Mouse (Mus musculus): Measurements from ENCODE around the gene H1fx. TPM values are rescaled to one million over a fixed set of nuclear protein-coding genes. Genes with fewer than 3 reads are reported as not detected.

The H1fx gene
- polyA plus RNA-seq, 1 experiment, result 58.5 TPM

DNA sequence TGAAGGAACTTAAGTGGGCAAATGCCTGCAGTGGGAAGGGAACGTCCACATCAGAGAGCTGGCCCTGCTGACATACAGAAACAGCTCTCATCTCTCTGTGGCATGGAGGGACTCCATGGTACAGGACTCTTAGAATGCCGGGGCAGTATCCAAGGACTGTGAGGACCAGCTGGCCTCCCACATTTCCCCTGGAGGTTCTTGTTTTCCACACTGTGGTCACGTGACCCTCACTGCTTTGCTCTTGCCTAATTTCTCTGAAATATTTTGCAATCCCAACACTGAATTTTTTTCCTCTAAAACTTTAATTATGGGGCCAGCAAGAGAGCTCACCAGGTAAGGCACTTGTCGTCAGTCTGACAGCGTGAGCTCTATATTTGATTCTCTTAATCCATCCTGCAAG is 46.4 kb downstream of the H1fx start:
- Histone ChIP-seq H3K79me2 (ENCODE audit: control insufficient read depth, insufficient read depth) (no peaks in the 10 kb centered on the region), H3ac (ENCODE audit: control insufficient read depth, insufficient read length, low read depth) (no peak overlapping the region), H3K4me3 (ENCODE audit: insufficient read depth, poor library complexity, severe bottlenecking) (no peak overlapping the region), H3K27me3 (ENCODE audit: control insufficient read depth, insufficient read depth, insufficient read length) (no peaks in the 10 kb centered on the region), H3K79me3 (ENCODE audit: low read depth) (no peaks in the 10 kb centered on the region), H3K36me3 (ENCODE audit: control insufficient read depth, insufficient read depth) (peaks cover 51% of the 10 kb centered on the region)
- TF ChIP-seq CTCF (IDR thresholded peaks at IDR 0.05; ENCODE audit: control insufficient read depth, insufficient read depth, insufficient read length) (no peak), FOSL1 (IDR thresholded peaks at IDR 0.05; ENCODE audit: insufficient read depth, low read length, poor library complexity, severe bottlenecking) (no peak), MYOD1 (IDR thresholded peaks at IDR 0.05; ENCODE audit: control insufficient read depth, insufficient read length, low read depth) (no peak), CEBPB (IDR thresholded peaks at IDR 0.05; ENCODE audit: low read depth) (no peak), USF1 (IDR thresholded peaks at IDR 0.05; ENCODE audit: low read depth) (no peak)

Small RNA genes lying within 50 kb of the gene (microRNA-seq; reads per million reads assigned to microRNA genes)
- gene Gm47286 (ENCODE audit: borderline microRNAs expressed), result 0.68 reads per million, percentile 14 among the genes with 10 or more reads in this experiment

Other genes with a start within 250 kb of the H1fx start
- gene Gp9, start 203.6 kb downstream of the H1fx start, polyA plus RNA-seq (2012; fragmentation: generic; extraction: Trizol), result not detected
- 8.3 TPM for gene Rab43, start 169.5 kb downstream of the H1fx start, polyA plus RNA-seq (2012; fragmentation: generic; extraction: Trizol)
- 2.3 TPM for gene Gm45140, start 145.8 kb downstream of the H1fx start, polyA plus RNA-seq (2012; fragmentation: generic; extraction: Trizol)
- gene Isy1, start 142.8 kb downstream of the H1fx start, polyA plus RNA-seq (2012; fragmentation: generic; extraction: Trizol), result 44.4 TPM
- gene Cnbp, start 130.5 kb downstream of the H1fx start, polyA plus RNA-seq (2012; fragmentation: generic; extraction: Trizol), result 353 TPM
- 115 TPM for gene Copg1, start 93.8 kb downstream of the H1fx start, polyA plus RNA-seq (2012; fragmentation: generic; extraction: Trizol)
- 43.5 TPM for gene Hmces, start 67.7 kb downstream of the H1fx start, polyA plus RNA-seq (2012; fragmentation: generic; extraction: Trizol)
- gene Rab7, start 63.6 kb upstream of the H1fx start, polyA plus RNA-seq (2012; fragmentation: generic; extraction: Trizol), result 197 TPM
- 181 TPM for gene Rpn1, start 102.8 kb upstream of the H1fx start, polyA plus RNA-seq (2012; fragmentation: generic; extraction: Trizol)
- gene Gata2, start 212.3 kb upstream of the H1fx start, polyA plus RNA-seq (2012; fragmentation: generic; extraction: Trizol), result 45.8 TPM
- not detected for gene Dnajb8, start 240.6 kb upstream of the H1fx start, polyA plus RNA-seq (2012; fragmentation: generic; extraction: Trizol)

Data from C2C12 (cell line).